Mouse (Mus musculus): ENCODE results near the gene Fam166b.

The Fam166b gene

DNA sequence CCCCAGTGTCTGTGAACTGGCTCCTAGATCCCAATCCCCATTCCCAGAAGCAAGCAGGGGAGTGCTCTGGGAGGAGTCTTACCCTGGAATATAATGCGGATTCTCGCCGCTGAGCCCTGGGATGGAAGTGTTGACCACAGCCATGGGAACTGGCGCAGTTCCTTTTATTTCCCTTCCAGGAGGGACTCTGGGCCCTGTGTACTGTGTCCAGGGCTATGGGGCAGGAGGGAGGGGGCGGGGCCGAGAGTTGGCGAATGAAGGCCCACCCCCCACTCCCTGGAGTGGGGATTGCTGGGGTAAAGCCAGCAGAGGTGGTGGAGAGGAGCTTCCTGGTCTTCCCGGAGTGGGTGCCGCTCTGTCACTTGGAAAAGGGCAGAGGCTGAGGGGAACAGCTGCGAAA, at the start of gene Fam166b:
Gene Fam166b, minus strand, starts transcription at position 189 of the 400 bp plus-strand sequence.
- no peak for DNase-seq (ENCODE audit: low read depth)

DNA sequence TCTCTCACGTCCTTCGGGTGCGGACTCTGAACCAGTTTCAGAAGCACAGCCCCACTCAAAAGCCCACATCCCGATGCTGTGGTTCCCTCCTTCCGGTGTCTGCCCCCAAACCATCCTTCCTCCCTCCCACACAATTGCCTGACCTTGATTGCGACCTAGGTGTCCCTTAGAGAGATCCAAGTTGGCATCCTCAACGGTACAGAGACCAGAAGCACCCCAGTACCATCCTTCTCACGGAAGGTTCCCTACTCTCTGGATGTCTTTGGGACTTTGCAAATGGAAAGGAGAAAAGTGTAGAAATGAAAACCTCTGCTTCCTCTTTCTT, 49.6 kb upstream of the Fam166b start:
- no peak for DNase-seq (ENCODE audit: low read depth)

DNA sequence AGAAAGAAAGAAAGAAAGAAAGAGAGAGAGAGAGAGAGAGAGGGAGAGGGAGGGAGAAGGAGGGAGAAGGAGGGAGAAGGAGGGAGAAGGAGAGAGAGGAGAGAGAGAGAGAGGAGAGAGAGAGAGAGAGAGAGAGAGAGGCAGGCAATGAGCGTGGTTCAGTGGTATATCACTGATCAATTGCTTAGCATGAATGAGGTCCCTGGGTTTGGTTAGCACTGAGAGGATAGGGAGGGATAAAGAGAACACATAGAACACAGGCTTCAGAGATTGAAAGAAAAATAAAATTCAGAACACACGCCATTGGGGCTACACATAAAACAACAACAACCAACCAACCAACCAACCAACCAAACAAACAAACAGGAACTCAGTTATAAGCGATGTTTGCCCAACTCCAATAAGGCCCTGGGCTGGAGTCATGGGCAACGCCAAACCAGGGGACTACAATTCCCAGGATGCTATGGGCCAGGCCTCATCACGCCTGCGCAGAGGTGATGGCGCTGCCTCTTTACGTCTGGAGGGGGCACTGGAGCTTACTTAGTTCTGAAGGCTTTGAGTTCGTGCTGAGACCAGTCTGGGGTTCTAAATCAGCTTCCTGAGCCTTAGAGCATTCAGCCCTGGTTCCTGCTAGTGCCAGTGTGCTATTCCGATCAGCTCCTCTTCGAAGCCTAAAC, 49.1 kb upstream of the Fam166b start:
- peak; percentile 96 for DNase-seq (ENCODE audit: low read depth)

DNA sequence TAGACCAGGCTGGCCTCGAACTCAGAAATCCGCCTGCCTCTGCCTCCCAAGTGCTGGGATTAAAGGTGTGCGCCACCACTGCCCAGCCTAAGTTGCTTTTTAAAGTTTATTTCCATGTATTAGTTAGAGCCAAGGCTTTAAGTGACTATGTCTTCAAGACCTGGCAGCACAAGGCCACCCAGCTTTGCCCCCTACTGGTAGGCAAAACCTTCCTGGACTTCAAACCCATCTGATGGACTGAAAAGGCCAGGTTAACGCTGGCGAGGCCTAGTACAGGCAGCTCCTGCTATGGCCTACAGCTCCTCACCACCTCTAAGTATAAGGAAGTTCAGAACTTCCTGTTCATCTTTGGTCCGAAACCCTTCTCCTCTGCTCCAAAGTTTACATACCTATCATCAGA, 47.7 kb upstream of the Fam166b start:
- peak; percentile 78 for DNase-seq (ENCODE audit: low read depth)

DNA sequence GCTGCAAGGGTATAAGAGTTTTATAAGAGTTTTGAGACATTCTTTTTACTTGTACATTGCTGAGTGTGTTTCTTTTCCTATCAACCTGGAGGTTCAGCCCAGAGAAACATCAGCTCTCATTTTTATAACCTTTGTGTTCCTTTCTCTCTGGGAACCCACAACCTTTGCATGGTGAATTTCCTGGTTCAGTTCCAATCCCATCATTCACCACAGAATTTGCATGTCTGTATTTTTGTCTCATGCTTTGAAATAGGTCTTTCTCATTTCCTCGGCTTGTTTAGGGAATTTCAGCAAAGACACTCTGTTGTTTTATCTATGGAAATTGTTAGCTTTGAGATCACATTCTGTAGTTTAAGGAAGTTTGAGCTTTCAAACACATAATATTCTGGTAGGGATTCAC, 44.7 kb upstream of the Fam166b start:
- DNase-seq (ENCODE audit: low read depth) = no peak

- no peak for DNase-seq (ENCODE audit: low read depth)
Measured at GRCm38 (mm10) chr4:43470301-43470700, 41.4 kb upstream of the Fam166b start.

DNA sequence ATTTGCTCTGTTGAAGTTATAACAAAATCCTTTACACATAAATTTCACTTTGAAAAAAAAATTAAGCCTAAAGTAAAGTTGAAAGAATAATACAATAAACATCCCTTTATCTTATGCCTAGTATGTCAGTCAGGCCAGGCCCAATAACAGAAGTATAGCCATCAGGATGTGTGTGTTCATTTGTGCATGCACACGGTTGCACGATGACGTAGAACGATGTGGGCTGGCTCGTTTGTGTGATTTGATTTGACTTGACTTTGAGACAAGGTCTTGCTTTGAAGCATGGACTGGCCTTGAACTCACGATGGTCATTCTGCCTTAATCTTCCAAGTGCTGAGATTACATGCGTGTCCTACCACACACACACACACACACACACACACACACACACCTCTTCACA, 37.9 kb upstream of the Fam166b start:
- DNase-seq (ENCODE audit: low read depth) = no peak

DNA sequence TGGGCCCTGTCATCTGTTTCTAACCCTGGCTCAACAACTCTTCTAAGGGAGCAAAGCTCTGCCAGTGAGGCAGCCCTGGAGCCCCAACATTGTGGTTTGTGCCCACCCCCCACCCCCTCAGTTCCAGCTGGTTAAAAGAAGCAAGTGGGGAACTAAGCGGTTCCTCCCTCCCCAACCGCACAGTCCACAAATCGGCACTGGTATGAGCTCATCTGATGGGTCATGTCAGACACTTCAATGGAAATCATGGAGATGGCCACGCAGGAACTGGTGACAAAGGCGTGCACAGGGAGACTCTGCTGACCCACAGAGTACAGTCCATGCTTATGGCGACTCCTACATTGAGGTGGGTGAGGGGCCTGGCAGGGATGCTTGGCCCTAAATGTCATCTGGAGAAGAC, 37.0 kb upstream of the Fam166b start:
- no peak for DNase-seq (ENCODE audit: low read depth)

GRCm38 (mm10) chr4:43463102-43463501, 34.2 kb upstream of the Fam166b start:
- no peak for DNase-seq (ENCODE audit: low read depth)

- peak; percentile 74 for DNase-seq (ENCODE audit: low read depth)
Measured at GRCm38 (mm10) chr4:43457124-43457523, 28.2 kb upstream of the Fam166b start.

DNA sequence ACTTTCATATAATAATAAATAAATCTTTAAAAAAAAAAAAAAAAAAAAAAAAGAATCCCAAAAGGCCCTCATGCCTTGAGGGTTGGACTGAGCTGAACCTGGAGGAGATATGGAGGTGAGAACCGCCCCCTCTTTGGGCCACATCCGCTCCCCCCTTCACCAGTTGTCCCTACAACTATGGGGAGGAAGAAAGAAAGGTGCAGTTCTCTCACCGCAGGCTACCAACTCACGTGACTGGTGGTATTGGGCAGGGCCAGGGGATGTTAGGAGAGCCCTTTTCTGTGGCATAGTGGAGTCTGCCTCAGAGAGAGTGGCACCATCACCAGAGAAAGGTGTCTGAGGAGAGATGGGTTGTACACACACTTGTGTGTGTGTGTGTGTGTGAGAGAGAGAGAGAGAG, 27.5 kb upstream of the Fam166b start:
- DNase-seq (ENCODE audit: low read depth) = peak; percentile 84

DNA sequence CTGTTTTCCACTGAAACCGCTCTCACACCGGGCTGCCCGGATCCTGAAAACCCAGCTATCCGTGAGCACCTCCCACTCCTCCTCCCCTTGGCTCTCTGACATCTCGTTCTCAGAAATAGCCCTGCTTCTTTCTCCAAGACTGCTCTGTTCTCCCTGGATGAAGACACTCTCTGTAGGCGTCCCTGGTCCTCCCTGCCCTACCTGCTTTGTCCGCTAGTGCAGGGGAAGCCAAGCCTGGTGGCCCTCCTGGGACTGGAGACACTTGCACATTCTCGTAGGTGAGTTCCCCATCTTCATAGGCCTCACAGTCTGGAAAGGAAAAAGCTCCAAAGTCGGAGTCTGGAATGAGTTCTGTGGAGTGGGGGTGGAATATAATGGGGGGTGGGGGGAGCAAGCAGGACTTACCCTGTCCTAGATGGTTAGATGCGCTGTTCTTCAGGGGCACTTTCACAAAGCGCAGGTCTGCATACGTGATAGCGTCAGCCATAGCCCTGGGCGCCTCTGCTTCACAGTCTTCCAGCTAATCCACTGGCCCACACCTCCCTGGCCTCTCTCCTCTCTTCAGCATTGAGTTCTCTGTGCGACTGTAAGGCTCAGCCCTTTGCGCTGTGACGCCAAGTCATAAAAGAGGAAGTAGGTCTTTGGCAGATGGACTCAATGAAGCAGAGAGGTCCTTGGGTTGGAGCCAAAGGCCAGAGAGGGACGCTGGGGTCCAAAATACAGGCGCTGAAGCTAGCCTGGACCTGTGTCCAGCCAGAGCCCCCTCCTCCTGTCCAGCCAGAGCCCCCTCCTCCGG, 25.3 kb upstream of the Fam166b start, which contains the start of gene Cd72:
Gene Cd72, minus strand, starts transcription at position 588 of the 796 bp plus-strand sequence.
- DNase-seq (ENCODE audit: low read depth) = peak; percentile 50

DNA sequence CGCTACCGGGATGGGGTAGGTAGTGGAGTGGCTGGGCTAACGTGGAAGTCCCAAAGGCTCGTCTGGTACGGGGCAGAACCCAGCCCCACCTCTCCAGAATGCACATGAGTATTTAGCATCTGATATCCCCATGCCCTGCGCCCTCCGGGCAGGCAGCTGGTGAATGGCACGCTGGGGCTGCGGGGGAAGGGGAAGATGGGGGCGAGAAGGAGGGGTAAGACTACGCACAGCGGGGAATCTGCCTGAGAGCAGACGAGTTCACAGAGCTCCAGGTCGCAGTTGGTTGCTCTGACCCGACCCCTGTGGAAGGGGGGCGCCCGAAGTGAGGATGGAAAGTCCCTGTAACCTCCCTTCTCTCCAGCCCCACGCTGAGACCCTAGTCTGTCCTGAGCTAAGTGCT, 24.5 kb upstream of the Fam166b start:
- no peak for DNase-seq (ENCODE audit: low read depth)

DNA sequence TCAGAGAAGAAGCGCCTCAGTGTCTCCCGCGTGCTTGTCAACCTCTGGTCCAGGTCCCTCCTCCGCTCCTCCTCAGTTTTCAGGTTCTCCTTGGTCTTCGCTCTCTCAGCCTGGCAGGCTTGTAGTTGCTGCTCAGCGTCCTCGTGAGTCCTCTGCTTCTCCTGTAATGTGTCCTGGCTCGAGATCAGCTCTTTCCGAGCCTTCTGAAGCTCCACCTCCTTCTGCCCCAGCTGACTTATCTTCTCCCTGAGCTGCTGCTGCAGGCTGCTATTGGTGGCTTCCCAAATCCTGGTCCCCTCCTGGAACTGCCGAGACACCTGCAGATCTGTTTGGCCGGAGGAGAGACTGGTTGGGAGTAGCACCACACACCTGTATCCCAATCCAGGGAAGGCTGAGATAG, 23.4 kb upstream of the Fam166b start:
- no peak for DNase-seq (ENCODE audit: low read depth)

DNA sequence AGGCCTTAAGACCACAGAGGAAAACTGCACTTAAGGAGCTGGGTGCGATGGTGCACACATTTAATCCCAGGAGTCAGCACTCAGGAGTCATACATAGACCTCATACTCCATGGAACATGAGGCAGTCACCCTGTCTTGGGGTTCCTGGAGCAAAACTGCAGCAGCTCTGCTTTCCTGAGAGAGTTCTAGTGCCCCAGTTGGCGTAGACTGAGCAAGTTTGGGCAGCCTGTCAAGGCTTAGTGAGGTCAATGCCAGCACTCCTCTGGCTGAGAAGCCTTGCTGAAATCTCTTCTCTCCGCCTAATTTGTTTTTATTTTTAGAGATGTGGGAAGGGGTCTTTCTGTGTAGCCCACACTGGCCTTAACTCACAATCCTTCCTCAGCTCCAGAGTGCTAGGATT, 19.6 kb upstream of the Fam166b start:
- no peak for DNase-seq (ENCODE audit: low read depth)

GRCm38 (mm10) chr4:43447251-43447650, 18.3 kb upstream of the Fam166b start:
- DNase-seq (ENCODE audit: low read depth) = no peak

DNA sequence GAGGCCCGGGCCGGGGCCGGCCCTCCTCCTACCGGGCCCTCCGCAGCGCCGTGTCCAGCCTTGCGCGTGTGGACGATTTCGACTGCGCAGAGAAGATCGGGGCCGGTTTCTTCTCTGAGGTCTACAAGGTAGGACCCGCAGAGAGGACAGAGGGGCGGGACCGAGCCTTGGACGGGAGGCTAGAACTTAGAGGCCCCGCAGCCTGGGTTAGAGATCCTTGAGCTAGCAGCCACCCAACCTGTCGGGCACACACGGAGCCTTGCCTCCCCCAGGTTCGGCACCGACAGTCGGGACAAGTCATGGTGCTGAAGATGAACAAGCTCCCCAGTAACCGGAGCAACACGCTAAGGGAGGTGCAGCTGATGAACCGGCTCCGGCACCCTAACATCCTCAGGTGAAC, 14.6 kb upstream of the Fam166b start:
- DNase-seq (ENCODE audit: low read depth) = peak; percentile 28

- peak; percentile 77 for DNase-seq (ENCODE audit: low read depth)
Measured at GRCm38 (mm10) chr4:43442456-43443361, 13.8 kb upstream of the Fam166b start.

DNA sequence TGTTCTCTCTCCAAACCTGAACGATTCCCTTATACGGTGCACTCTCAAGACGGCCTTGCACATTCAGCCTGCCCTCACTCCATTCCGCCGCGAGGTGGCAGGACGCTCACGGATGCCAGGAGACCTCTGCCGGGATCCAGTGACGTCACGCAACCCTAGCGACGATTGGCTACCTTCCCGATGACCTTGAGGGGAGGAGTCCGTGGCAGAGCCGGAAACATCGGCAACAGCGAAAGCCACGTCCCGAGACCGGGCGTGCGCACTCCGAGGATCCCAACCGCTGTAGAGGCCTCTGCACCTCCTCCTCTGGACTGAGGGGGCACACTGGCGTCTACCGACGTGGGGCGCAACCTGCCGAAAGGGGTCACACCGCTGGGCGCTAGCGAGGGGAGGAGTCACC, 13.1 kb upstream of the Fam166b start:
- peak; percentile 99 for DNase-seq (ENCODE audit: low read depth)

GRCm38 (mm10) chr4:43441639-43442038, 12.7 kb upstream of the Fam166b start, which contains the start of gene Tesk1:
Gene Tesk1, plus strand, starts transcription at chr4:43441939.
- no peak for DNase-seq (ENCODE audit: low read depth)

DNA sequence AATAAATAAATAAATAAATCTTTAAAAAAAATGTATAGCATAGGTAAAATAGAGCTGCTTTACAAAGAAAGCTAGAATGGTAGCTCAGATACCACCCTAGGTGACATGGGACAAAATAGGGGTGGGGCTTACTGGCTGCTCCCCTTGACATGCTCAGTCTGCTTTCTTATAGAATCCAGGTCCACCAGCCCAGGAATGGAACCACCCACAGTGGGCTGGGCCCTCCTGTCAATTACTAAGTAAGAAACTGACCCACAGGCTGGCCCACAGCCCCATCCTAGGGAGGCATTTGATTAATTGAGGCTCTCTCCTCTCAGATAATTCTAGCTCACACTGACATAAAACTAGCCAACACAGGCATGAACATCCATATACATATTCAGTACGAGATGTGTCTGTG, 3.9 kb upstream of the Fam166b start:
- DNase-seq (ENCODE audit: low read depth) = no peak

DNA sequence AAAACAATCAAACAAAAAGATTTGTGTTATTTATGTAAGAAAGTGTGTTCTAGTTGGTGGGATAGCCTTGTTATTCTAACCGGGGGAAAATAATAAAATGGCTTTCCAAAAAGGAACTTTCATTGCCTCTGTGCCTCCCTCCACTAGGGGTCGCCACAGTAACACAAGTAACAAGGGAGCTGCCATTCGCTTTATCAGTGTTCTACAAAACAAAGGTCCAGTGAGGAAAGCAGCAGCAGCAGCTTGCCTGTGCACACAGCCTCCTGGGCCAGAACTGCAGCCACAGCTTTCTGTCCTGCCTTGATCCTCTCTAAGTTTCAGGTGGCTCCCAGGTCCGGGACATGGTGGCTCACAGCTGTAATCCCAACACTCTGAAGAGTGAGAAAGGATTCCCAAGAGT, 2.8 kb upstream of the Fam166b start:
- peak; percentile 91 for DNase-seq (ENCODE audit: low read depth)
